Mouse (Mus musculus): ENCODE measurements around the gene Slit1.

DNA sequence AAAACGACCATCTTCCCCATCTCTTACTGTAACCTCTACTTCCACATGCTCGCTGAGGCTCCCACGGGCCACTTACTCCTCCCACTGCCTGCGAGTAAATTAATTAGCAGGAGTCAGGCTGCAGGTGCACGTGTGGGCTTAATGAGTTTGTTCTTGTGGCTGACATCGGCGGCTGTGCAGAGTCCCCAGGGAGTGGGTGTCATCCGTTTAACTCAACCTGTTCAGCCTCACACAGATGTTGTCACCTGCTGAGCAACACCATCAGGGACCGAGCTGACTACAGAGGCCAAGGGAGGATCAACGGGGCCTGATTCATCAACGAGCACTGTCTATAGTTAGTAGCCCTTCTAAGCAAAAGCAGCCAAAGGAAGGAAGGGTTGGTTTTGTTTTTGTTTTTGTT, 100.5 kb downstream of the Slit1 start:
- TF ChIP-seq CTCF (IDR thresholded peaks at IDR 0.05; ENCODE audit: control insufficient read depth, insufficient read depth, low read length) (no peak), POLR2A (IDR thresholded peaks at IDR 0.05; ENCODE audit: borderline replicate concordance, control insufficient read depth, low read depth, low read length) (no peak)

Data from bone marrow, adult 2 months (tissue).